Mouse (Mus musculus) thymus, adult 2 months (tissue): Measurements from ENCODE around the gene Dach1. TPM values are rescaled to one million over a fixed set of nuclear protein-coding genes. Genes with fewer than 3 reads are reported as not detected.

Experiments
- DNase-seq: peaks from one replicate; pipeline ENCODE4 v3.0.0; 2021
- H3K27ac ChIP-seq: fragments of 200-500 bp; 2 replicates; pipeline ENCODE4 v1.5.1; 2012; ENCODE audit warnings: low read length, control low read depth; ENCODE audit not compliant: control insufficient read depth, insufficient read depth
- H3K27me3 ChIP-seq: fragments of 200-500 bp; 2 replicates; pipeline ENCODE4 v1.6.1; 2012; ENCODE audit warnings: mild to moderate bottlenecking, low read length, moderate library complexity, mixed read lengths; ENCODE audit not compliant: control insufficient read depth, insufficient read depth
- H3K36me3 ChIP-seq: fragments of 200-500 bp; 2 replicates; pipeline ENCODE4 v1.6.1; 2012; ENCODE audit warnings: mild to moderate bottlenecking, low read length, moderate library complexity; ENCODE audit not compliant: control insufficient read depth, insufficient read depth
- H3K4me1 ChIP-seq: fragments of 200-500 bp; replicated peaks from 2 replicates; pipeline ENCODE4 v1.6.1; 2012; ENCODE audit warnings: low read length; ENCODE audit not compliant: control insufficient read depth, insufficient read depth
- H3K4me3 ChIP-seq: fragments of 200-500 bp; 2 replicates; pipeline ENCODE4 v1.5.1; 2012; ENCODE audit warnings: mild to moderate bottlenecking, low read length, control low read depth, moderate library complexity; ENCODE audit not compliant: control insufficient read depth, insufficient read depth
- CTCF ChIP-seq: fragments of 200-500 bp; IDR thresholded peaks from 2 replicates; pipeline ENCODE4 v1.5.1; 2012; ENCODE audit warnings: mild to moderate bottlenecking, control low read depth, low read length, moderate library complexity, borderline replicate concordance; ENCODE audit not compliant: control insufficient read depth, poor library complexity, insufficient read depth; ENCODE audit errors: extremely low read depth
- POLR2A ChIP-seq: fragments of 200-500 bp; IDR thresholded peaks from 2 replicates; pipeline ENCODE4 v1.6.1; 2012; ENCODE audit warnings: mild to moderate bottlenecking, low read length, control low read depth, moderate library complexity; ENCODE audit not compliant: control insufficient read depth, poor library complexity, insufficient read depth; ENCODE audit errors: extremely low read depth
- WGBS: fragments of 180-500 bp; shearing (Covaris S2); methylation state at CpG from one replicate; pipeline ENCODE4 v1.1.7; 2018; 5-methylcytosine and 5-hydroxymethylcytosine counted together
- polyA plus RNA-seq: library from polyadenylated mRNA; depleted of rRNA; stranded (reverse); fragments of >200 nt; gene quantifications from 2 replicates; pipeline ENCODE4 v1.2.3, GENCODE M21; 2012

Dach1 gene
- polyA plus RNA-seq, 1 experiment = 0.38 TPM

DNA sequence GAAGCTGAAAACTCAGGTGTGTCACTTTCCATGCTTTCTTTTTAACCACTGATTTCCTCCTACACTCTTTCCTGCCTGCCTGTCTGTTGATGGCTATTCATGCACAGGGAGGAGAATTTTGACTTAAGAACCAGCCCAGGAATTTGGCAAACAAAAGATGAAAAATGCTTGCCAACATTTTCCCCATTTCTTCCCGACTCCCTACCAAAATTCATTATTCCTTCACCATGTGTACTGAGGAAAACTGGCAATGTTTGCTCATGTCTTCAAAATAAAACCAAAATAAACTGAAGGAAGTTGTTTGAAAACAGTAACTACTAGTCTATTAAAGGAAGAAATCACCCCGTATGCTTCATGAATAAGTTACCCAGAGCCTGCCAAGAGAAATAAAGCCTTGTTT is 27.8 kb downstream of the Dach1 start:
- no peaks in the 10 kb centered on the region for H3K4me1 ChIP-seq
- no peak for TF ChIP-seq CTCF
- TF ChIP-seq POLR2A = no peak
- H3K4me3 ChIP-seq = no peak overlapping the region
- no peaks in the 10 kb centered on the region for H3K36me3 ChIP-seq
- H3K27ac ChIP-seq = no peak overlapping the region
- DNase-seq = no peak
- 93% methylated on average over 2 of the region's 2 CpGs for WGBS
- H3K27me3 ChIP-seq = no peaks in the 10 kb centered on the region

DNA sequence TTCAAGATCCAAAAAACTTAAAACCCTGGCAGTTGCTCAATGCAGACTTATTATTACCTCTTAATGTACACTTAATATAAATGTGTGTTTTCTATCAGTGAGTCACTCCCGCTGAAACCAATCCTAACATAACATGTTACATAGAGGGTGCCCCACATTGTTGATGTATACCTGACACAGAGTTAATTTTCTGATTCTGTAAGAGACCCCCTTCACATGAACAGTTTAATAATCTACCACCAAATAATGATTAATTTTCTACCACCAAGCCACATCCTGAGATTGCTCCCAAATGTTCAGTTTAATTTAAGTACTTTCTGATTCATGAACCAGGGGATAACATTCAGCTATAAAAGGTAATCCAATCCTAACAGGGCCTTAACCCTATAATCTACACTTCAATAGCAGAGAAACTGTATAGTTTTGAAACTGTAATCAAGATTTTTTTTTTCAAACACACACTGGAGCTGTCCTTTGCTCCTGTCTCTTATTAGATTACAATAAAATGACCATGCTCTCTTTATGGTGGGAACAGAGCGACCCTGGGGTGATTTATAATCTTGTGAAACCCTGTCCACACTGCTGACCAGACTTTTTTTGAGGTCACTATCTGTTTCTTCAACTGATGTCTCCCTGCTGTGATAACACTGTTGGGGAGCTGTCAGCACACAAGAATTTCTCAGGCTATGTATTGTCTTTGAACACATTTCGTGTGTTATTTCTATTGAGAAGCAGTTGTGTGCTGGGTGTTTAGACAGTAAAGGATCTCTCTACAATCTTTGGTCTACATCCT is 30.5 kb downstream of the Dach1 start:
- no peaks in the 10 kb centered on the region for H3K36me3 ChIP-seq
- DNase-seq = no peak
- H3K27ac ChIP-seq = no peak overlapping the region
- no peaks in the 10 kb centered on the region for H3K27me3 ChIP-seq
- H3K4me1 ChIP-seq = no peaks in the 10 kb centered on the region
- 89% methylated on average over 3 of the region's 3 CpGs for WGBS
- TF ChIP-seq CTCF = no peak
- TF ChIP-seq POLR2A = no peak
- no peak overlapping the region for H3K4me3 ChIP-seq

DNA sequence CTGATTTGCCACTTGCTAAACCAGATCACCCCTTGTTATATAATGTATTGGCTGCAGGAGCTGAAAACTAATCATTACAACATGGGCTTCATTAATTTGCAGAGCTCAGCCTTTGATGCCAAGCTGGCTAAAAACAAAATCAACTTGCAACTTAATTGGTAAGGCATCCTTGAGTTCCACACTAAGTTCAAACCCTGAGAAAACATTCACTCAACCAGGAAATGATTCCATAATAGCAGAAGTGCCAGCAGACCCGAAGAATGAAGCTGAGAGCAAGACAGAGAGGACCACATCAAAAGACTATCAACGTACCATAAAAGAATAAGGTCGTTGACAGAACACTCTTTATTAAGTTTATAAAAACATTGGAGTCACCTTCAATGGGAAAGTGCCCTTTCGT is 35.0 kb downstream of the Dach1 start:
- WGBS = 49% methylated on average over 4 of the region's 4 CpGs
- TF ChIP-seq POLR2A (no peak), CTCF (no peak)
- Histone ChIP-seq H3K27ac (no peak overlapping the region), H3K4me3 (no peak overlapping the region), H3K27me3 (no peaks in the 10 kb centered on the region), H3K4me1 (no peaks in the 10 kb centered on the region), H3K36me3 (no peaks in the 10 kb centered on the region)
- DNase-seq = no peak

DNA sequence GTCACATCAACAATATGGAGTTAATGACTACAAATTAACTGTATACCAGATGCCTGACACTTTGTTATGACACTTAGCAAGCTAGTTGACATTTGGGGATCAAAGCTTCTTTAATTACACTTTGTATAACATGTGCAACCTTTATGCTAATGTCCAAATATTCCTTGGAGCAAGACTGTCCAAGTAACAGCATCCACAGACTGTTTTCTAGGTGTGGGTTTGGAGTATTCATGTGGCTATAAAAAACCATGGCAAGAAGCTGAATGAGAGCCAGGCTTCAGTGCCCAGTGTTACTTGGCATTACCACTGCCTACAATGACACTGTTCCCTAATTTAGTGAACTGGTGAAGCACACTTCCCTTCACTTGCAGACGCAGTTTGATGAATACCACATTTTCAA is 46.5 kb downstream of the Dach1 start:
- WGBS = 84% methylated on average over 1 of the region's 1 CpGs
- H3K4me3 ChIP-seq = no peak overlapping the region
- no peaks in the 10 kb centered on the region for H3K4me1 ChIP-seq

DNA sequence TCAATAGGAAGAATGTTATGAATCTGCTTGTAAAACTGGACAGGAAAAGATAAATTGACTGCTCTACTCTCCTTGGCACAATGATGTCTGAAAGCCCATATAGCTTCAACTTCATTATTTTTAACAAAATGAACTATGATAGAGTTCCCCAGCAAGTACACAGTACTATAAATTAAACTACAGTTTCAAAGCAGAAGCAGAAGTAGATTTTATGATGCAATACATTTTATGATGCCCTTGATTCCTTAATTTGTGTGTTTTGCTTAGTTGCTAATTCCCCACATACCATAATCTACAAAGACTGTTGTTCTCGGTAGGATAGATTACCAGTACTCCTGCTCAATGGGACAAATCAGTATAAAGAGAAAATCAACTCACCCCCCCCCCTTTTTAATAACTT is 52.9 kb downstream of the Dach1 start:
- TF ChIP-seq CTCF = no peak
- TF ChIP-seq POLR2A = no peak
- DNase-seq = no peak
- no peaks in the 10 kb centered on the region for H3K36me3 ChIP-seq
- no peaks in the 10 kb centered on the region for H3K4me1 ChIP-seq
- WGBS = 98% methylated on average over 1 of the region's 1 CpGs
- H3K27me3 ChIP-seq = no peaks in the 10 kb centered on the region
- no peak overlapping the region for H3K4me3 ChIP-seq
- H3K27ac ChIP-seq = no peak overlapping the region

More for the DNA sequence above, 46.5 kb downstream of the Dach1 start:
- Histone ChIP-seq H3K36me3 (no peaks in the 10 kb centered on the region), H3K27me3 (no peaks in the 10 kb centered on the region), H3K27ac (no peak overlapping the region)
- no peak for DNase-seq
- no peak for TF ChIP-seq POLR2A
- no peak for TF ChIP-seq CTCF

DNA sequence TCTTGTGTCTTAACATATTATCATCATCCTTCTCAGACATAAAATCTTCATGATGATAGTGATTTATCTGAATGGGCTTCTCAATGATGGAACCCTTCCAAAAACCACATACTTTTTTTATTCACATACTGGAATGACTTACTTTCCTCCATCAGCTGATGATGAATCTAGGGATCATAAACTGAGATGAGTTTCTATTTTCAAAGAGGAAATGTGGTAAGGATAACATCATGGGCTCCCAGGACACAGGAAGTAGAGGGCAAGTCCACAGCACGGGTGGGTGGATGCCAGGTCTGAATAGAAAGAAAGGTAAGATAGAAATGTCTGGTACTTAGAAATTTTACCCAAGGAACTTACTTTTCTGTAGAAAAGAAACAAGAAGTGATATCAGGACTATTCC is 56.5 kb downstream of the Dach1 start:
- TF ChIP-seq CTCF (no peak), POLR2A (no peak)
- no peak for DNase-seq
- Histone ChIP-seq H3K27ac (no peak overlapping the region), H3K27me3 (no peaks in the 10 kb centered on the region), H3K4me1 (no peaks in the 10 kb centered on the region), H3K4me3 (no peak overlapping the region), H3K36me3 (no peaks in the 10 kb centered on the region)
- 55% methylated on average over 1 of the region's 1 CpGs for WGBS
